Mouse (Mus musculus): ENCODE results near the gene Hoxc6. TPM values are rescaled to one million over a fixed set of nuclear protein-coding genes. Genes with fewer than 3 reads are reported as not detected.

The Hoxc6 gene
- total and polyA plus RNA-seq, 3 experiments = 0.42 to 4.5 (median 0.79) TPM

GRCm38 (mm10) chr15:102980912-102981311 lies 17.1 kb upstream of the Hoxc6 start:
- no peak for DNase-seq (ENCODE audit: extremely low read depth)
- in situ Hi-C loops (cut with MboI; ENCODE audit: low pct_ligation_motif_present, low pct_unique_long_range_greater_than_20kb, low sequenced_read_pairs) (loop anchor here (10.0 kb wide), 1 partner anchor 334 kb away; the partner anchor contains the start of gene Gpr84), dilution Hi-C loops (cut with MboI; ENCODE audit: extremely low pct_ligation_motif_present, extremely low pct_unique_long_range_greater_than_20kb, low sequenced_read_pairs) (no loop called here)
- Histone ChIP-seq H3K27me3 (replicated peaks) (peaks cover 92% of the 10 kb centered on the region), H3K4me1 (ENCODE audit: control insufficient read depth in 1 of 2, insufficient read depth in 2 of 2) (peaks cover 2 to 20% of the 10 kb centered on the region in 2 experiments; a peak in 3 of 4 replicates), H3K36me3 (replicated peaks in 1 of 2; ENCODE audit: control insufficient read depth in 1 of 2, insufficient read depth in 1 of 2, low read length in 1 of 2) (no peaks in the 10 kb centered on the region), H3K9me3 (replicated peaks; ENCODE audit: low read length) (no peaks in the 10 kb centered on the region), H3K4me3 (replicated peaks in 1 of 3; ENCODE audit: low read depth in 2 of 3, low read length in 2 of 3, poor library complexity in 1 of 3) (peak overlapping the region; percentile 20 to 52 (median 48)), H3K79me2 (replicated peaks; ENCODE audit: control insufficient read depth, extremely low read depth, insufficient read depth, poor library complexity, severe bottlenecking) (no peaks in the 10 kb centered on the region), H3K9ac (ENCODE audit: insufficient read depth, low read depth) (no peak overlapping the region; the same call in 1 of the 2 replicates), H3K4me2 (ENCODE audit: insufficient read depth, low read depth, poor library complexity, severe bottlenecking) (peak overlapping the region; percentile 48), H3K27ac (ENCODE audit: insufficient read depth, low read depth) (no peak overlapping the region)
- no peak for TF ChIP-seq MAFK (IDR thresholded peaks at IDR 0.05; ENCODE audit: insufficient replicate concordance, low read length)
- no peak for TF ChIP-seq ZKSCAN1 (IDR thresholded peaks at IDR 0.05; ENCODE audit: borderline replicate concordance, low read depth, low read length)

- H3K9ac ChIP-seq (ENCODE audit: insufficient read depth, low read depth) = no peak overlapping the region; the same call in 1 of the 2 replicates
Observed at GRCm38 (mm10) chr15:102981379-102982288, 16.4 kb upstream of the Hoxc6 start.

GRCm38 (mm10) chr15:102983716-102984115 lies 14.3 kb upstream of the Hoxc6 start:
- DNase-seq (ENCODE audit: extremely low read depth) = no peak
- Histone ChIP-seq H3K27ac (ENCODE audit: insufficient read depth, low read depth) (no peak overlapping the region), H3K4me3 (replicated peaks in 1 of 3; ENCODE audit: low read depth in 2 of 3, low read length in 2 of 3, poor library complexity in 1 of 3) (no peak overlapping the region), H3K4me2 (ENCODE audit: insufficient read depth, low read depth, poor library complexity, severe bottlenecking) (peak overlapping the region; percentile 62), H3K4me1 (ENCODE audit: control insufficient read depth in 1 of 2, insufficient read depth in 2 of 2) (peaks cover 1 to 13% of the 10 kb centered on the region in 2 experiments; a peak in 3 of 4 replicates), H3K9ac (ENCODE audit: insufficient read depth, low read depth) (no peak overlapping the region), H3K9me3 (replicated peaks; ENCODE audit: low read length) (no peaks in the 10 kb centered on the region), H3K79me2 (replicated peaks; ENCODE audit: control insufficient read depth, extremely low read depth, insufficient read depth, poor library complexity, severe bottlenecking) (no peaks in the 10 kb centered on the region), H3K36me3 (replicated peaks in 1 of 2; ENCODE audit: control insufficient read depth in 1 of 2, insufficient read depth in 1 of 2, low read length in 1 of 2) (no peaks in the 10 kb centered on the region), H3K27me3 (replicated peaks) (peaks cover 83% of the 10 kb centered on the region)
- dilution Hi-C loops (cut with MboI; ENCODE audit: extremely low pct_ligation_motif_present, extremely low pct_unique_long_range_greater_than_20kb, low sequenced_read_pairs) (no loop called here), in situ Hi-C loops (cut with MboI; ENCODE audit: low pct_ligation_motif_present, low pct_unique_long_range_greater_than_20kb, low sequenced_read_pairs) (loop anchor here (10.0 kb wide), 1 partner anchor 331 kb away; the partner anchor contains the start of gene Gpr84)
- TF ChIP-seq SIN3A (IDR thresholded peaks at IDR 0.05; ENCODE audit: low read length) (no peak), CTCF (conservative IDR thresholded peaks at IDR 0.05 in 1 of 2, IDR thresholded peaks at IDR 0.05 in 1 of 2; ENCODE audit: low read depth in 2 of 2, low read length in 2 of 2) (no peak), UBTF (IDR thresholded peaks at IDR 0.05; ENCODE audit: low read depth, low read length) (no peak), PAX5 (IDR thresholded peaks at IDR 0.05; ENCODE audit: low read length) (no peak), CHD2 (IDR thresholded peaks at IDR 0.05; ENCODE audit: low read length) (no peak), MAFK (IDR thresholded peaks at IDR 0.05; ENCODE audit: insufficient replicate concordance, low read length) (no peak), ZKSCAN1 (IDR thresholded peaks at IDR 0.05; ENCODE audit: borderline replicate concordance, low read depth, low read length) (no peak), BHLHE40 (IDR thresholded peaks at IDR 0.05; ENCODE audit: low read depth, low read length) (no peak), ETS1 (conservative IDR thresholded peaks at IDR 0.05; ENCODE audit: low read depth, low read length) (no peak), MEF2A (IDR thresholded peaks at IDR 0.05; ENCODE audit: borderline replicate concordance, low read depth, low read length) (no peak), MYC (IDR thresholded peaks at IDR 0.05; ENCODE audit: low read depth, low read length) (no peak), JUN (IDR thresholded peaks at IDR 0.05; ENCODE audit: insufficient read depth, low read depth, low read length) (no peak), ZMIZ1 (IDR thresholded peaks at IDR 0.05; ENCODE audit: low read depth, low read length) (no peak), ZNF384 (IDR thresholded peaks at IDR 0.05; ENCODE audit: low read depth, low read length) (no peak), IRF4 (IDR thresholded peaks at IDR 0.05; ENCODE audit: low read depth, low read length) (no peak), MXI1 (IDR thresholded peaks at IDR 0.05; ENCODE audit: low read depth, low read length) (no peak), TBP (conservative IDR thresholded peaks at IDR 0.05; ENCODE audit: low read depth, low read length) (no peak), NRF1 (IDR thresholded peaks at IDR 0.05; ENCODE audit: low read depth, low read length) (no peak)

More at GRCm38 (mm10) chr15:102981379-102982288, 16.4 kb upstream of the Hoxc6 start:
- Histone ChIP-seq H3K79me2 (replicated peaks; ENCODE audit: control insufficient read depth, extremely low read depth, insufficient read depth, poor library complexity, severe bottlenecking) (no peaks in the 10 kb centered on the region), H3K27me3 (replicated peaks) (peaks cover 93% of the 10 kb centered on the region), H3K4me2 (ENCODE audit: insufficient read depth, low read depth, poor library complexity, severe bottlenecking) (peak overlapping the region; percentile 48), H3K27ac (ENCODE audit: insufficient read depth, low read depth) (no peak overlapping the region), H3K36me3 (replicated peaks in 1 of 2; ENCODE audit: control insufficient read depth in 1 of 2, insufficient read depth in 1 of 2, low read length in 1 of 2) (no peaks in the 10 kb centered on the region), H3K9me3 (replicated peaks; ENCODE audit: low read length) (no peaks in the 10 kb centered on the region), H3K4me1 (ENCODE audit: control insufficient read depth in 1 of 2, insufficient read depth in 2 of 2) (peaks cover 2 to 20% of the 10 kb centered on the region in 2 experiments; a peak in 3 of 4 replicates), H3K4me3 (replicated peaks in 1 of 3; ENCODE audit: low read depth in 2 of 3, low read length in 2 of 3, poor library complexity in 1 of 3) (peak overlapping the region; percentile 30 to 52 (median 48))
- in situ Hi-C loops (cut with MboI; ENCODE audit: low pct_ligation_motif_present, low pct_unique_long_range_greater_than_20kb, low sequenced_read_pairs) = loop anchor here (10.0 kb wide), 1 partner anchor 333 kb away; the partner anchor contains the start of gene Gpr84
- dilution Hi-C loops (cut with MboI; ENCODE audit: extremely low pct_ligation_motif_present, extremely low pct_unique_long_range_greater_than_20kb, low sequenced_read_pairs) = no loop called here
- peak; percentile 68 for DNase-seq (ENCODE audit: extremely low read depth)
- TF ChIP-seq ETS1 (conservative IDR thresholded peaks at IDR 0.05; ENCODE audit: low read depth, low read length) (no peak), JUN (IDR thresholded peaks at IDR 0.05; ENCODE audit: insufficient read depth, low read depth, low read length) (no peak), NELFE (IDR thresholded peaks at IDR 0.05; ENCODE audit: low read depth, low read length) (no peak), USF1 (IDR thresholded peaks at IDR 0.05; ENCODE audit: low read depth, low read length) (peak; percentile 90), JUND (conservative IDR thresholded peaks at IDR 0.05; ENCODE audit: low read depth, low read length) (no peak), RCOR1 (conservative IDR thresholded peaks at IDR 0.05; ENCODE audit: low read depth, low read length) (no peak), HCFC1 (IDR thresholded peaks at IDR 0.05; ENCODE audit: low read depth, low read length) (no peak), USF2 (conservative IDR thresholded peaks at IDR 0.05; ENCODE audit: low read depth, low read length) (peak; percentile 88), BHLHE40 (IDR thresholded peaks at IDR 0.05; ENCODE audit: low read depth, low read length) (no peak), TBP (conservative IDR thresholded peaks at IDR 0.05; ENCODE audit: low read depth, low read length) (0 out of 2 replicates have a peak, but pooled peaks have one; percentile 61), MAX (IDR thresholded peaks at IDR 0.05; ENCODE audit: low read length) (peak; percentile 78; the same call in 1 of the 2 replicates)
